Mouse (Mus musculus): ENCODE results near the gene Gm11009.
"Not testable (repeated sequence)": the region's sequence is repeated elsewhere in the genome, so short reads cannot be mapped to it uniquely, and the experiment has no call there.

Gm11009 gene

GRCm38 (mm10) chr2:176319394-176319793 is at the start of gene Gm11009:
TSS of gene Gm11009 (minus strand) at chr2:176319494.
- not testable (repeated sequence) for DNase-seq (ENCODE audit: low read depth, low spot score)
